Mouse (Mus musculus) olfactory bulb, adult 2 months (tissue): ENCODE results near the gene Itgal. TPM values are rescaled to one million over a fixed set of nuclear protein-coding genes. Genes with fewer than 3 reads are reported as not detected.
A peak's percentile ranks its signal among the peaks of the same experiment; 100 is the strongest.

Source experiments
- H3K27ac ChIP-seq: fragments of 200-500 bp; 2 replicates; pipeline ENCODE4 v1.5.1; 2012; ENCODE audit warnings: low read depth, low read length; ENCODE audit not compliant: insufficient read depth
- H3K4me1 ChIP-seq: fragments of 200-500 bp; 2 replicates; pipeline ENCODE4 v1.6.1; 2012; ENCODE audit warnings: low read length; ENCODE audit not compliant: control insufficient read depth, insufficient read depth
- H3K4me3 ChIP-seq: fragments of 200-500 bp; 2 replicates; pipeline ENCODE4 v1.5.1; 2012; ENCODE audit warnings: mild to moderate bottlenecking, low read depth, low read length, moderate library complexity; ENCODE audit not compliant: insufficient read depth
- CTCF ChIP-seq: fragments of 200-500 bp; IDR thresholded peaks from 2 replicates; pipeline ENCODE4 v1.5.1; 2012; ENCODE audit warnings: low read depth, mild to moderate bottlenecking, low read length, moderate library complexity; ENCODE audit not compliant: insufficient read depth
- POLR2A ChIP-seq: fragments of 200-500 bp; IDR thresholded peaks from 2 replicates; pipeline ENCODE4 v1.6.1; 2012; ENCODE audit warnings: mild to moderate bottlenecking, low read depth, low read length, moderate library complexity; ENCODE audit not compliant: insufficient read depth
- WGBS: fragments of 180-500 bp; shearing (Covaris S2); methylation state at CpG from one replicate; pipeline ENCODE4 v1.1.7; 2018; 5-methylcytosine and 5-hydroxymethylcytosine counted together
- polyA plus RNA-seq: library from polyadenylated mRNA; stranded (reverse); fragments of >200 nt; gene quantifications from 2 replicates; pipeline ENCODE4 v1.2.4, GENCODE M21; 2012; ENCODE audit warnings: low replicate concordance; ENCODE audit not compliant: missing spikeins, insufficient read depth, insufficient read length

Itgal gene
- polyA plus RNA-seq, 1 experiment = not detected

DNA sequence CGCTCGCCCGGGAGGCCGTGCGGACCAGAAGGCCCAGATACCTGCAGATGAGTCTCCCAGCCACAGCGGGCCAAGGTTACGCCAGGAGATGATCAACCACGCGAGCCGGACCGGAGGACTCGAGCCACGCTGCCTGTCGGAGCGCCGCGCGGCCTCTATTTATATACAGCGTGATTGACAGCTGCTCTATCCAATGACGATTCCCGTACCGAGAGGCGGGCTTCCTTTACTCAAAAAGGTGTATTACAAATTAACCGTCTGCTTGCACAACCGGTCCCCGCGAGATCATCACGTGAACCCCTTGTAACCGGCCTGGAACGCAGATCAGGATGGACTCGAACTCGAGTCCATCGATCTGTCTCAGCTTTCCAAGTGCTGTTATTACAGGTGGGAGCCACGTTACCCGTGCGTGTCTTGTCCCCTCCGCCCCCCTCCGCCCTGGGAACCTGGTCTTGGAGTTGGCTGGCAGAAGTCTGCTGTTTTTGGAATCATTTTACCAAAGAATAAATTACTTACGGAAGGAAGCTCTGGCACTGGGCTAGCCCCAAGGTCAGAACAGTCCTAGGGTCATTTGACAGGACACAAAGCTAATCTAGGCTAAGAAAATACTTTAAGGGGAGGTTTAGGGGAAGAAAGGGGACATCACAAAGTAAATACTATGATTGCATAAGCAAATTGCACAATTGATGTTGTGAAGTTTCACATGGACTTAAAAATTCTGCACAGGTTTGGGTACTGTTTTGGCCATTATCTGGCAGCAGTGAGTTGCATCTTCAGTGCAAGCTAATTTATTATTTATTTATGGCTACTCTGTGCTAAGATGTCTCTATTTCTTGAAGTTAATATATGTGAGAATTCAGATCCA is 21.9 kb upstream of the Itgal start, which contains the start of gene Sephs2:
TSS of gene Sephs2 (minus strand) at position 131 of the 865 bp plus-strand sequence.
- H3K4me1 ChIP-seq = peaks cover 11% of the 10 kb centered on the region
- H3K4me3 ChIP-seq = peak within 1 kb of the TSS; percentile 74
- TF ChIP-seq POLR2A = peak; percentile 87
- TF ChIP-seq CTCF = no peak
- 2% methylated on average over 39 of the region's 39 CpGs for WGBS
- H3K27ac ChIP-seq = peak within 1 kb of the TSS; percentile 18

DNA sequence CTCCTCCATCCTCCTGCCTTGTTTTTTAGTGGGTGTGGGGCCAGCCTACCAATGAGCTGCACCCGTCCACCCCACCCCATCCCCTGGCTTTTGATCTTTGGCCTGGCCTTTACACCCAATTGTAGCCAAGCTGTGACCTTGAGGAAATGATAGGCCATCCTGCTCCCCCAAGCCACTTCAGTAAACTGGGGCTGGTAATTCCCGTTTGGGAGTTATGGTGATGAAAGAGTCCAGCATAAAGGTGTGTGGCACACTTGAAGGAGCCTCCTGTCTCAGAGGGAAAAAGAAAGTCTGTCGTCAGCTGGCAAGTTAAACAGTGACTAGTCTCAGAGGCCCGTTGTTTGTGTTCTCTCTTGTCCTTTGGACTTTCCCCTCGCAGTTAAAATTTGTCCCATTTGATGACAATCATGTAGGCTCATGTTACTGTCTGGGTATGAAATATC is 19.5 kb upstream of the Itgal start:
- 82% methylated on average over 5 of the region's 5 CpGs for WGBS
- TF ChIP-seq POLR2A = no peak
- H3K27ac ChIP-seq = no peak overlapping the region

DNA sequence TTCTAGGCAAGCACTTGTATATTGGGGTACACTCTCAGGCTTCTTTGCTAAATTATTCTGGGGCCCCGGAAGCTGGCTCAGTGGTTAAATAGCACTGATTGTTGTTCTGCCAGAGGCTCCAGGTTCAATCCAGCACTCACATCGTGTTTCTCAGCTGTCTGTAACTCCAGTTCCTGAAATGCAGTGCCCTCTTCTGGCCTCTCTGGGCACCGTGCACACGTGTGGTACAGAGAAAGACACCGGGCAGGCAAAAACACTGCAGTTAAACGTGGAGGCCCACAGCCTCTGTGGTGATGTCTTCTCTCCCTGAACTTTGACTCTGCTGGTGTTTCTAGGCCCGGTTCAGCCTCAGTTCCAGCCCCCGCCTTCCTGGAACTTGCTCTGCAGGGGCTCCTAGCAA is 17.7 kb upstream of the Itgal start:
- Histone ChIP-seq H3K4me1 (peaks cover 3% of the 10 kb centered on the region; the same call in 1 of the 2 replicates), H3K4me3 (no peak overlapping the region), H3K27ac (no peak overlapping the region)
- 24% methylated on average over 8 of the region's 8 CpGs for WGBS
- no peak for TF ChIP-seq CTCF
- TF ChIP-seq POLR2A = no peak

More for the DNA sequence above, 19.5 kb upstream of the Itgal start:
- Histone ChIP-seq H3K4me1 (peaks cover 11% of the 10 kb centered on the region), H3K4me3 (no peak overlapping the region)

DNA sequence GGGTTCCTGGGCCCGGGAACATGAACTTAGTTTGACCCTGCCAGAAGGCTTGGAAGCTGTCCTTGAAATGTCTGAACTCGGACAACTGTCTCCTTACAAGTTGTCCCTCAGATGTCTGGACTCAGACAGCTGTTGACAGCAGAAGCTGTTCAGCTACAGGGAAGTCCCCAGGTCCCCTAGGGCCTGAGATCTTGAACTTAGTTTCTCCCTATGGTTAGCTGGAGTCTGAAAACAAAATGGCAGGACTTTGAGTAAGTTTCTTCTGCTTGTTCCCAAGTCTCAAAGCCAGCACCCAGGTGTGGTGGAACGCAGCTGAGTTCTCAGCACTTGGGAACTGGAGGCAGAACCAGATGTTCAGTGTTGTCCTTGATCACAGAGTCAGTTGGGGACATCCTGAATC is 16.0 kb upstream of the Itgal start:
- TF ChIP-seq CTCF = no peak
- no peak for TF ChIP-seq POLR2A
- WGBS = 85% methylated on average over 3 of the region's 3 CpGs
- no peaks in the 10 kb centered on the region for H3K4me1 ChIP-seq

DNA sequence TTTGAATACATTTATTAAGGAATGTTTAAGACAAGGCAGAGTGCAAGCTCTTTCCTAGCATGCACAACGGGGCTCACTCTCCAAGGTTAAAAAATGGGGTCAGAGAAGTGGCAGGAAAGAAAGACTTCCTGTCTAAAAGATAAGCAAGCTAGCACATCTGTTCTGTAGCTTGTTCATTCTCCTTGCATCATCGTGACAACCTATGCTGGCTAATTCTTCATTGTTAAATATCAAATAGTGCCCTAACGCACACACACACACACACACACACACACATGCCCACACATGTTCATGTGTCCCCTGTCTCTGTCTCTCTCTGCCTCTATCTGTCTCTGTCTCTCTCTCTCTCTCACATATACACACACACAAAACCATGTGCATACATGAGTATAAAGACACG is 14.9 kb upstream of the Itgal start:
- Histone ChIP-seq H3K4me1 (no peaks in the 10 kb centered on the region), H3K4me3 (no peak overlapping the region), H3K27ac (no peak overlapping the region)
- TF ChIP-seq CTCF = no peak
- TF ChIP-seq POLR2A = no peak
- WGBS = 80% methylated on average over 4 of the region's 4 CpGs

More for the DNA sequence above, 16.0 kb upstream of the Itgal start:
- Histone ChIP-seq H3K4me3 (no peak overlapping the region), H3K27ac (no peak overlapping the region)

DNA sequence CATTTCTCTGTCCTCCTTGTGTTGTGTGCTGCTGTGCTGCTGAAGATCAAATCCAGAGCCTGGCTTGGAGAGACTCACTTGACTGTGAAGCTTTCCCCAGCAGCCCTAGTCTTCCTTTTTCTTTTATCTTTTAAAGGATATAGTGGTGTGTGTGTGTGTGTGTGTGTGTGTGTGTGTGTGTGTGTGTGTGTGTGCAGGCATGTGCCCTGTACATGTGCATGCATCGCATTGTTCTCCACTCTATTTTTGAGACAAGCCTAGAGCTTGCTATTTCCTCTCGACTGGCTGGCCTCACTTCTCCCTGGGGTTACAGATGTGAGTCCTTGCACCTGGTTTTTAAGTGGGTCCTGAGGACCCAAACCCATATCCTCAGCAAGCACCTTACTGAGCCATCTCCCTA is 13.9 kb upstream of the Itgal start:
- TF ChIP-seq CTCF (no peak), POLR2A (no peak)
- no peak overlapping the region for H3K27ac ChIP-seq
- no peak overlapping the region for H3K4me3 ChIP-seq
- WGBS = 65% methylated on average over 2 of the region's 2 CpGs
- H3K4me1 ChIP-seq = no peaks in the 10 kb centered on the region

DNA sequence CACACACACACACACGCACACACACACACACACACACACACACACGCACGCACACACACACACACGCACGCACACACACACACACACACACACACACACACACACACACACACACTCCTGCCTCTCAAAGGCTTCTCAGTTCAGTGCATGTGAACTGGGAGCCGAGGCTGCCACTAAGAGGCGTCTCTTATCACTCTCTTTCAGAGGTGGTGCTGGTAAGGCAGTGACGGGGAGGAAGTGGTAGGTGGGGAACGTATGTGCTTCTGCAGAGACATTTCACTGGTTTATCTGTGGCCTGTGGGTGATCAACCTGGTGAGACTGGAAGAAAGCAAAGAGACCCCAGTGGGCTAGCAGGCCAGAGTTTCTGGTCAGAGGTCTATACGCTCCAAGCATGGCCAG is 10.9 kb upstream of the Itgal start:
- 73% methylated on average over 10 of the region's 10 CpGs for WGBS
- Histone ChIP-seq H3K4me3 (no peak overlapping the region), H3K27ac (no peak overlapping the region), H3K4me1 (no peaks in the 10 kb centered on the region)
- TF ChIP-seq POLR2A = no peak
- TF ChIP-seq CTCF = no peak

DNA sequence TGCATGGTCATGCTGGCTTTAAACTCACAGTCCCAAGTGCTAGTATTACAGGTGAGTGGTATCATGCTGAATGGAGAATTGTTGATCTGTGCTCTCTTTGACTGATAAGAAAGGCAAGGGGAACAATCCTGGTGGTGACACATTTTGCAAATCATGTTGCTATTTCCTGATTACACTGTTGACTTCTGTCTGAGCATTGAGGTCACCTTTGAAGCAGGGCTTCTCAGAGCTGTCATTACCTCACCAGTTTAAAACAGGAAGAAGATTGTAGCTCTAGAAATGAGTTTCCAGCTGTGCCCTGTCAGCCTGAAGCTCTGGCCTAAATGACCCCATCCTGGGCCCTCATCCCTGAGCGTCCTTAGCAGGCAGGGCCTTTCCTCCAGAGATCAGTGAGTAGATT is 8.1 kb upstream of the Itgal start:
- Histone ChIP-seq H3K4me1 (no peaks in the 10 kb centered on the region), H3K4me3 (no peak overlapping the region), H3K27ac (no peak overlapping the region)
- no peak for TF ChIP-seq POLR2A
- no peak for TF ChIP-seq CTCF
- 86% methylated on average over 1 of the region's 1 CpGs for WGBS

DNA sequence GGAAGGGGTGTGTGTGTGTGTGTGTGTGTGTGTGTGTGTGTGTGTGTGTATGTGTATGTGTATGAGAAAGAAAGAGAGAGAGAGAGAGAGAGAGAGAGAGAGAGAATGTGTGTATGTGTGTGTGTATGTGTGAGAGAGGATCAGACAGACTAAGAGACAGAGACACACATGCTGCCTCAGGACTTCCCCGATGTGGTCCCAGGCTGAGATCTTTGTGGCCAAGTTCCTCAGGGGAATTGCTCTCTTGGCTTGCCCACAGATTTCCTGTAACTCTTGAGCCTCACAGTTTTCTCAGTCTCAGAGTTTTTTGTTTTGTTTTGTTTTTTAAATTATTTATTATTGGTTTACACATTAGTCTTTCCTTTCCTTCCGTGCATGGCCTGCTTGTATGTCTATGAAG is 6.8 kb upstream of the Itgal start:
- Histone ChIP-seq H3K4me3 (no peak overlapping the region), H3K4me1 (no peaks in the 10 kb centered on the region), H3K27ac (no peak overlapping the region)
- TF ChIP-seq CTCF (no peak), POLR2A (no peak)
- 83% methylated on average over 2 of the region's 2 CpGs for WGBS

DNA sequence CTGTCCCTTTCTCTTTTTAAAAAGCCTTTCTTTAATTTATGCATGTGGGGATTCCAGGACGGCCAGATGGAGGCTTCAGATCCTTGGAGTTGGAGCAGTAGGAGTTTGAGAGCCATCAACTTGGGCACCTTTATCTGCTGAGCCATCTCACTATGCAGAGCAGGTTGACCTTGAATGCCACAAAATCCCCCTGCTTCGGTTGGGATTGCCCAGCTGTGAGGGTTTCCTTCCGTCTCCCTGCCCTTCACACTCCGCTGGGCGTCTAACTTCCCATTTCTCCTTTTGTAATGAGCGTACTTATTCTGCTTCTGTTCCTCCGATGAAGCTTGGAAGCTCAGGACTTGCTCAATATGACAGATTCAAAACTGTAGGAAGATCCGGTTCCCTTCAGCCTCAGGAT is 5.9 kb upstream of the Itgal start:
- TF ChIP-seq CTCF (no peak), POLR2A (no peak)
- Histone ChIP-seq H3K4me3 (no peak overlapping the region), H3K4me1 (no peaks in the 10 kb centered on the region), H3K27ac (no peak overlapping the region)
- WGBS = 47% methylated on average over 8 of the region's 8 CpGs
